Mouse (Mus musculus): ENCODE results near the gene Slc25a14.
A peak's percentile ranks its signal among the peaks of the same experiment; 100 is the strongest.

The Slc25a14 gene

GRCm38 (mm10) chrX:48623379-48624053 lies at the start of gene Slc25a14:
Slc25a14 (plus strand) TSS chrX:48623413.
- peak; percentile 76 to 83 for DNase-seq

GRCm38 (mm10) chrX:48583332-48583731 lies 39.9 kb upstream of the Slc25a14 start:
- DNase-seq, result no peak

DNA sequence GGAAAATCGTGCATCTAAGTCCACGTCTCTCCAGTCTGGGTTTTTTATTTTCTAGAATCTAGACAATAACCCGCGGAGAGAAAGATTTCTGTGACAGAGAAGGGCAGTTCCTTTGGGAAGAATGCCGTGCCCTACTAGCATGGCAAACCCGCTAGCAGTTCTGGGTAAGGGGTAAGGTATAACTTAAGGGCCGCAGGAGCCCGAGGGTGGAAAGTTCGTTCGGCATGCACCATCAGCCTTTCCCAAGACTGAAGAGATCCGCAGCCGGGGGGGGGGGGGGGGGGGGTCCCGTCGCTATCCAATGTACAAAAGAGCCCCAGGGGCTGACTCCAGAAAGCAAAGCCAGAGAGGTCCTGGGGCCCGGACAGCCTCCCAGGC lies 29.5 kb upstream of the Slc25a14 start:
- DNase-seq, result peak; percentile 8 to 16

GRCm38 (mm10) chrX:48594099-48594760 lies 29.0 kb upstream of the Slc25a14 start, which contains the start of gene Zfp280c:
Zfp280c (minus strand) TSS chrX:48594504.
- DNase-seq, result peak; percentile 69 to 76

DNA sequence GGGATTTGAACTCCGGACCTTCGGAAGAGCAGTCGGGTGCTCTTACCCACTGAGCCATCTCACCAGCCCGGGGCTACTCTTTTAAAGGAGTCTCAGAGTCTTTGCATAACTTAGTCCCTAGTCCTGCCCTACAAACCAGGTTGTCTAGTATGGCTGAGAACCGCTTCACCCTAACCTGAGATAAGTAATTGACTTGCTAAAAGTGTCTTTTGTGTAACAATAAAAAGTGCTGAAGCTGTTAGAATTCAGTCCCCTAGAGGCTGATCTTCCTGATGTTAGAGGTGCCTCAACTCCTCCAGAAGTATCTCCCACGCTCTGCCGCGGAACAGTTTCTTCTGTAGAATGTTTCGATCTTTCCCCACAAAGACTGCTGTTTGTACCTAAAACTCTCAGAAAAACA lies 27.2 kb upstream of the Slc25a14 start:
- no peak for DNase-seq

GRCm38 (mm10) chrX:48596906-48597305 lies 26.3 kb upstream of the Slc25a14 start:
- no peak for DNase-seq

DNA sequence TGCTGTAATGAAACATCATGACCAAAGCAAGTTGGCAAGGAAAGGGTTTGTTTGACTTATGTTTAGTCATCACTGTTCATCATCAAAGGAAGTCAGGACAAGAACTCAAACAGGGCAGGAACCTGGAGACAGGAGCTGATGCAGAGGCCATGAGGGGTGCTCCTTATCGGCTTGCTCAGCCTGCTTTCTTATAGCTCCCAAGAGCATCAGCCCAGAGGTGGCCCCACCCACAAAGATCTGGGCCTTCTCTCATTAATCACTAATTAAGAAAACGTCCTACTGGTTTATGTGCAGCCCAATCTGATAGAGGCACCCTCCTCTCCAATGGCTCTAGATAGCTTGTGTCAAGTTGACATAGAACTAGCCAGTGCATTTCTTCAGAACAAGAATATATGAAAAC lies 18.3 kb upstream of the Slc25a14 start:
- DNase-seq, result no peak

DNA sequence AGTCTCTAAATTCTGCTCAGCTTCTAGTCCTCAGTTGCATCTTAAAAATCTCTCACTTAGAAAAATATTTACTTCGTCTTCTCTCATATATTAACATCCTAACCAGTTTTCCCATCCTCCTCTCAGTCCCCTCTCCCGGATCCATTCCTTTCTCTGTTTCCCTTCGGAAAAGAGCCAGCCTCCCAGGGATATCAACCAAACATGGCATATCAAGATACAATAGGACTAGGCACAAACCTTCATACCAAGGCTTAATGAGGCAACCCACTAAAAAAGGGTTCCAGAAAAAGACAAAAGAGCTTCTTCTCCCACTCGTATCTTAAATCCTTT lies 199 bp upstream of the Slc25a14 start:
- no peak for DNase-seq

DNA sequence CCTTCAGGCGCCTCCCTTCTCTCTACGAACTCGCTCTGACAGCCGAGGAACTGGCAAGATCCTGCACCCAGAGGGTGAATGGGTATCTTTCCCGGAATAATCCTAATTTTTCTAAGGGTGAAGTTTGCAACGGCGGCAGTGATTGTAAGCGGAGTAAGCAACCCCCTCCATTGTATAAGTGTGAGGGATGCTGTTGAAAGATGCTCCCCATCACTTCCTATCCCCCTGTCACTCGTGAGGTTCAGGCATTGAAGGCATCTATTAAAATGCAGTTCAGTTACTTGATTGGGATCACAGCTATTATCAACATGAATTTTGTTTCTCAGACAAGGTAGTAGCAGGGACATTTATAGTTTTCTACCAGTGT lies 824 bp downstream of the Slc25a14 start:
- no peak for DNase-seq

DNA sequence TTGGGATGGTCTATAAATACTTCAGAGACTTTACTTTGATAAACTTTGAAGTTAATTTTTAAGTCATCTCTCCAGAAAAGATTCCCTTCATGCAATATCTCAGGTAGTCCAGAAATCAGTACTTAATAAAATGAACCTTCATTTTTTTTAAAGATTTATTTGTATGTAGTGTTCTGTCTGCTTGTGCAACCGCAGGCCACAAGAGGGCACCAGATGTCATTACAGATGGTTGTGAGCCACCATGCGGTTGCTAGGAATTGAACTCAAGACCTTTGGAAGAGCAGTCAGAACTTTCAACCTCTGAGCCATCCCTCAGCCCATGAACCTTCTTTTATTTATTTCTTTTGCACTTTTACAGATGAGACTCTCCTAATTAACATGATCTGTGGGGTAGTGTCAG lies 13.8 kb downstream of the Slc25a14 start:
- no peak for DNase-seq

GRCm38 (mm10) chrX:48644122-48644521 lies 20.9 kb downstream of the Slc25a14 start:
- DNase-seq, result peak; percentile 19 to 62

- DNase-seq, result peak in 1 of 2 experiments; percentile 2
Measured at GRCm38 (mm10) chrX:48666807-48667206, 43.6 kb downstream of the Slc25a14 start.

DNA sequence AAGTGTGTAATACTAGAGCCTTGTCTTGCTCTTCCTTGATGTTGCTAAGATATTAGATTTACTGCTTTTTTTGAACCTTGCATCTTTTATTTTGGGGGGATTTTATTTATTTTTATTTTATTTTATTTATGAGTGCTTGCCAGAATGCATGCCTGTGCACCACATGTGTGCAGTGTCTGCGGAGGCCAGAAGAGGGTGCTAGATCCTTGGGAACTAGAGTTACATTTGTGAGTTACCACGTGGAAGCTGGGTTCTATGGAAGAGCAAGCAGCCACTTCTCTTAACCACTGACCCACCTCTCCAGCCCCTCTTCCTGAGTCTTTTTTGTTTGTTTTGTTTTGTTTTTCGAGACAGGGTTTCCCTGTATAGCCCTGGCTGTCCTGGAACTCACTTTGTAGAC lies 46.4 kb downstream of the Slc25a14 start:
- DNase-seq, result no peak

- DNase-seq, result no peak
Measured at GRCm38 (mm10) chrX:48671714-48672113, 48.5 kb downstream of the Slc25a14 start.

DNA sequence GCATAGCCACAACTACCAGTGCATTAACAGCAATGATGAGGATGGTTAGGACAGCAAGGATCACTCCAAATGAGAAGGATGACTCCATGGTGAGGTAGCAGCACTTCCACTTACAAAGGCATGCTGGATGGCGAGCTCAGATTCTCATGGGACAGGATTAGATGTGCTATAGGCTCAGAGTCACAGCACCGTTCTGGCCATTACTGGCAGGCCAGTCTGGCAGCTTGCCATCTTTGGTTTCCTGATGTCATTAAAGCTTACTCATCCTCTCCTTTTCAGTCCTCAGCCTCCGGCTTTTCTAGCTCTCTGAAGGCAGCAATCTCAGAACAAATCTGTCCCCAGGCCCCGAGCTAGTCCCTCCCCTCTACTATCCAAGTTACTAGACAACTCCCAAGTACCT lies 51.0 kb downstream of the Slc25a14 start, which contains the start of gene Gpr119:
TSS of gene Gpr119 (minus strand) at position 308 of the 400 bp plus-strand sequence.
- DNase-seq, result no peak

- peak; percentile 38 for DNase-seq
Measured at GRCm38 (mm10) chrX:48683451-48683850, 60.2 kb downstream of the Slc25a14 start.

DNA sequence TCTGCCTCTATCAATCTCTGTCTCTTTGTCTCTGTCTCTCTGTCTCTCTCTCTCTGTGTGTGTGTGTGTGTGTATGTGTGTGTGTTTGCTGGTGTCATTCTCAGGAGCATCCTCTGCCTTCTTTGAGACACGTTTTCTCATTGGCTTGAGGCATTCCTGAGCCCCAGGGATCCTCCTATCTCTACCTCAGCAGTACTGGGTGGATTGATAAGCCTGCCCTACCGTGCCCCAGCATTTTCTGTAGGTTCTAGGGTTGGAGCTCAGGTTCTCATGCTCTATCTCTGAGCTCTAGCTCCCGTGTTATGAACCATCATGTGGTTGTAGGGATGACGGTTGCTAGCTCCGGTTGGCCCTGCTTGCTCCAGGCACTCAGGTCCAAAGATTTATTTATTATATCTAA lies 60.6 kb downstream of the Slc25a14 start:
- no peak for DNase-seq

GRCm38 (mm10) chrX:48694460-48694859 lies 71.2 kb downstream of the Slc25a14 start:
- DNase-seq, result no peak

- DNase-seq, result peak; percentile 89 to 91
Measured at GRCm38 (mm10) chrX:48694864-48695371, 71.7 kb downstream of the Slc25a14 start, which contains the start of gene Rbmx2. Rbmx2 (plus strand) TSS chrX:48695004.

- no peak for DNase-seq
Measured at GRCm38 (mm10) chrX:48709701-48710100, 86.5 kb downstream of the Slc25a14 start.
